Mouse (Mus musculus) olfactory bulb, adult 2 months (tissue): Measurements from ENCODE around the gene Flt3l.

Source experiments
- CTCF ChIP-seq: fragments of 200-500 bp; IDR thresholded peaks from 2 replicates; pipeline ENCODE4 v1.5.1; 2012; ENCODE audit warnings: low read depth, mild to moderate bottlenecking, low read length, moderate library complexity; ENCODE audit not compliant: insufficient read depth
- POLR2A ChIP-seq: fragments of 200-500 bp; IDR thresholded peaks from 2 replicates; pipeline ENCODE4 v1.6.1; 2012; ENCODE audit warnings: mild to moderate bottlenecking, low read depth, low read length, moderate library complexity; ENCODE audit not compliant: insufficient read depth

- no peak for TF ChIP-seq POLR2A
- TF ChIP-seq CTCF, result no peak
Measured at GRCm38 (mm10) chr7:45178550-45178949, 42.3 kb upstream of the Flt3l start.
